Mouse (Mus musculus) layer of hippocampus, postnatal 10 days (tissue): ENCODE data around the gene Rassf3. TPM values are rescaled to one million over a fixed set of nuclear protein-coding genes. Genes with fewer than 3 reads are reported as not detected.

Experiments
- DNase-seq, 2 experiments: peaks; one replicate each; pipeline ENCODE4 v3.0.0; 2021; ENCODE audit warnings: low spot score in 2 of 2
- total RNA-seq, 2 experiments: library from RNA; stranded (reverse); gene quantifications; 2 replicates each; pipeline ENCODE4 v1.2.3; 2021

Rassf3 gene
- total RNA-seq, 2 experiments from 2014 or later: 14.3 to 15.5 TPM

DNA sequence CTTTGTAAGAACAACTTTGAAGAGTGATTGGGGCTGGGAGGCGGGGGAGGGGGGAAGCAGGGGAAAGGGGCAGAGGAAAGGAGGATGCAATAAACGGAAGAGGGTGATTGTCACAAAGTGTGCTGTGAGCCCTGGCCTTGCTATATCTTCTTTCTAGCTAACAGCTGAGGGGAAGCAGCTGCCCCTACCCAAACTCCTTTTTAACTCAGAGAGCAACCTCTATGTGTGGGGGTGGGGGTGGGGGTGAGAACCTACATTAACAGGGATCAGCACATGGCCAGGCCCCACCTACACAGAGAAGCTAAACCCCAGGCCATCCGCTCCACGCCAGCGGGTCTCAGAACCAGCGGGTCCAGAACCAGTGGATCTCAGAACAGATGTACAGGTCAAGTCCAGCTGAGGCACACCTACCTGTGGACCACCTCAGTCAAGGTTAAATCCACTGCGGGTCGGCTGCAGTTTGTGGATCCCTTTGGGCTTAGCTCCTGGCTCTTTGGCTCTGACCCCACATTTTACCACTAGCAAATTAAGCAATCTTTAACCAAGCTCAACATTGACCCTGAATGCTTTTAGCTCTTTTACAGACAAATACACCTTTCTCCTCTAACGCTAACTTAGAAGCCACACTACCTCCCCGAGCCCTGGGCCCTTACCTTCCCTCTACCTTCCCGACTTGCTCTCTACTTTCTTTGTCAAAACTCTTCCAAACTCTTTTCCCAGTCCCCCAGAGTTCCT, 64.3 kb downstream of the Rassf3 start:
- no peak for DNase-seq

DNA sequence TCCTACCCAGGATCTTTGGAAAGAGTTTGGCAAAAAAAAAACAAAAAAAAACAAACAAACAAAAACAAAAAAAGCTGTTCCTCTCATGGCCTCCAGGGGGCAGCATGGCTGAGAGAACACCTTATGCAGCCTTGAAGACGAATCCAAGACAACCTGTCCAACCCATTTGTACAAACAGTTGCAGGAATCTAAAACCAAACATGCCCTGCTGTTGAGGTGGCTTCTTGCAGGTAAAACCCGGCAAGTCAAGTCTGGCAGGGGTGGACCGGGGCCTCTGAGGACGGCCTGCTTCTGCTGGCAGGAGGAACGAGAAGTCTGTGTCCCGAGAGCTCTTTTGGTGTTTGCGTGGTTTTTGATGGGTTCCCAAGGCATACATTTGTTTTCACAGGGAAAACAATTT, 66.4 kb downstream of the Rassf3 start:
- DNase-seq: peak; percentile 32 to 46

- DNase-seq: no peak
Measured at GRCm38 (mm10) chr10:121403946-121404345, 72.2 kb downstream of the Rassf3 start.

DNA sequence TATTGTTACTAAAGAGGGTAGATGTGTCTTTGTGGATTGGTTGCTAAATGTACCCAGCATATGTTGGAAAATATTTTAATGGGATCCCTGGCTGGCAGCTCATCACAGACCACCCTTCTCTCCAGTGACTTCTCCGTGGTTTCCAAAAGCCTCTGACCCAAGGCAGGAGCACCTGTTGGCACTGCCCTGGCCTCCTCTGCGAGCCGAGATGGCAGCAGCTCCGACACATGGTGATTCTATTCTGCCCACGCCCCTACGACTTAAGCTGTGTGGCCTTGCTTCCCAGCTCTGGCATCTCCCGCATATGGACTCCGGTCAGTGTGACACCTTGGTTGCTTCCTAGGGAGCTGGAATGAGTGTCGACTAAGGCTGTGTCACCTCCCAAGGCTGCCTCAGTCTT, 73.0 kb downstream of the Rassf3 start:
- DNase-seq: no peak

- DNase-seq: no peak
Measured at GRCm38 (mm10) chr10:121401005-121401404, 75.1 kb downstream of the Rassf3 start.

GRCm38 (mm10) chr10:121398599-121398998, 77.5 kb downstream of the Rassf3 start:
- no peak for DNase-seq

DNA sequence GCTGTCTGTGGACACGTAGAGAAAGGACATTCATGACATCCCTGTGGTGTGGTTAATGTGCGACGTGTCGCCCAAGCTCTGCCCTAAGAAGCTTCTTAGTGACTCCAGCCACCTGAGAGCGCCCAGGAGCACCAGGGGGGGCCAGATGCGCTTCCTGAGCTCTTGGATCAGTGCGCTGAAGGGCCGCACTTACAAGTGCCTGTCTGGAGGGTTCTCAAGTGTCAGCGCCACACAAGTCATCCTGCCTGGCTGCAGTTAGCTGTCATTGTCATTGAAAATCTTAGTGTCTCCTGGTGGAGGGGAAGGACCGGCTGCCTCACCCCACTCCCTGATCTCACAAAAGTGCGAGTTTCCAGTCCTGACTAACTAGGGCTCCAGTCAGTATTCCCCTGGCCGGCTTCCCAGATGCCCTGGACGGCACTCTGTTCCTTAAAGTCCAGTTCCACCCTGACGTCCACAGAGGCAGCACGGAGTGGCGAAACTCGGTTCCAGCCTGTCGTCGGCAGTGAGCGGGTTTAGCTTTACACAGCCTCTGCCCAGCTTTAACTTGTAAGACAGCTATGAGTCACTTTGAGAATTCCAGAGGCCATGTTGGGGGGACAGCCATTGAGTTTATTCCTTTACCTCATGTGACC, 80.5 kb downstream of the Rassf3 start:
- no peak for DNase-seq

GRCm38 (mm10) chr10:121394789-121395325, 81.3 kb downstream of the Rassf3 start:
- DNase-seq: no peak

DNA sequence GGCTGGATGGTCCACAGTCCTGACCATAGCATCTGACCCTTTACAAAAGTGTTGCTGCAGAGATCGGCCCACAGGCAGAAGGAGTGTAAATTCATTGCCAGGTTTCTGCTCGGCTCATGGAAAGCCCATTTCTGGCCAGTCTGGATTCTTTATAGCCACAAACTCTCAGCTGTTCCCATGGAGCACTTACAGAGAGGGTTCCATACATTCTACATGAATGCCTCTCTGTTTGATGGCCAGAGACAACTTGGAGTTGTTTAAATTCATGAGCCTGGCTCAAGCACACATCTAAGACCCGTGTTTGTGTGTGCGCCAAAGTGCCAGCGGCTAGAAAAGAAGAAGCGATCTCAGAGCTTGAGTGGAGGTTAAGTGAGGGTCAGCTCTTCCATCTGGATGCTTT, 81.9 kb downstream of the Rassf3 start:
- DNase-seq: no peak

- no peak for DNase-seq
Measured at GRCm38 (mm10) chr10:121391901-121392300, 84.2 kb downstream of the Rassf3 start.

DNA sequence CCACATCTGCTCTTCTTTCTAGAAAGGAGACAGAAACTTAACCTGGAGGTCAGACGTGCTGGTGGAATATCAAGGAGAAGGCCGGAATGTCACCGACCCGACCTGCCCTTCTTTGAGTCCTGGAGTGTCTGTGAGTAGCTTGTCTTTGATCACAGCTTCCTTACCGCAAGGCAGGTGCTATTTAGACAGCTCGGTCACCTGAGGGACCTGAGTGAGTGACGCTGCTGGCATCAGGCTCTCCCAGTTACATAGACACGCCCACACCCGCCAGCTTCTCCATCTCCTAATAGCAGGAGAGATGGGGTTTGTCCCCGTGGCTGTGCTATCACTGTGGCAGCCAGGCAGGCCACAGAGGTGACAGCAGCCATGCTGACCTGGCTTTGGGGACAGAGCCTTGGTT, 85.5 kb downstream of the Rassf3 start:
- DNase-seq: no peak

GRCm38 (mm10) chr10:121386347-121386746, 89.8 kb downstream of the Rassf3 start:
- DNase-seq: no peak

DNA sequence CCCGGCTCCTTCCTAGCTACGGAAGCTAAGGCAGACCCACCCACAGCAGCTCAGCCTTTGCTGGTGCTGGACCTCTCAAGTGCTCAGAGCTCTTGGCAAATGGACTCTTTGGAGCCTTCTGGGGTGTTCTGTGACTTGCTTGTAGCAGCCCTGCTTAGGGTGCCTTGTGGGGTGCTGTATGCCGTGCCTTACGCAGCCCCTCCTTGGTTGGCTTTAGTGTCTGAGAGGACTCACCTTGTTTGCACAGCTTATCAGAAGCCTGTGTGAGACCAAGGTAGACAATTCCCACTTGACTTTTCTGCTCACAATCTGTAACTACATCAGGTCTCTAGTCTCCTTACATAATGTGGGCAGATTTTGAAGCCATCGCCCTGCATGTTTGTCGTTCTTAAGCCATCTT, 90.5 kb downstream of the Rassf3 start:
- no peak for DNase-seq

GRCm38 (mm10) chr10:121384710-121385109, 91.4 kb downstream of the Rassf3 start:
- DNase-seq: no peak

GRCm38 (mm10) chr10:121381280-121381679, 94.9 kb downstream of the Rassf3 start:
- no peak for DNase-seq

DNA sequence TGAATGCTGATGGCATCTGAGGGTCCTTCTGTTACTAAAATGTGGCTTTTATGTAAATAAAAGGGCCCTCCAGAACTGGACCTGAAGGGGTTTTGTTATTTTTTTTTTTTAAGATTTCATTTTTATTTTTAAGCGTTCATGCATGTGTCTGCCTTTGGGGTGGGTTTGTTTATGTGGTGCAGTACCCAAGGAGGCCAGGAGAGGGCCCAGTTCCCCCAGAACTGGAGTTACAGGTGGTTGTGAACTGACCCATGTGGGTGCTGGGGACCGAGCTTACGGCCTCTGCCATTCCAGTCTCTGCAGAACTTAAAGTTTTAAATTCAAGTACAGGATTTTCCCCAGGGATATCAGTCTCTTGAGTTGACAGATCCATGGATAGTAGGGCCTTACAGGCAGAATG, 96.8 kb downstream of the Rassf3 start:
- DNase-seq: no peak

- DNase-seq: no peak
Measured at GRCm38 (mm10) chr10:121376530-121377271, 99.4 kb downstream of the Rassf3 start.

GRCm38 (mm10) chr10:121375649-121376493, 100.3 kb downstream of the Rassf3 start:
- DNase-seq: no peak

DNA sequence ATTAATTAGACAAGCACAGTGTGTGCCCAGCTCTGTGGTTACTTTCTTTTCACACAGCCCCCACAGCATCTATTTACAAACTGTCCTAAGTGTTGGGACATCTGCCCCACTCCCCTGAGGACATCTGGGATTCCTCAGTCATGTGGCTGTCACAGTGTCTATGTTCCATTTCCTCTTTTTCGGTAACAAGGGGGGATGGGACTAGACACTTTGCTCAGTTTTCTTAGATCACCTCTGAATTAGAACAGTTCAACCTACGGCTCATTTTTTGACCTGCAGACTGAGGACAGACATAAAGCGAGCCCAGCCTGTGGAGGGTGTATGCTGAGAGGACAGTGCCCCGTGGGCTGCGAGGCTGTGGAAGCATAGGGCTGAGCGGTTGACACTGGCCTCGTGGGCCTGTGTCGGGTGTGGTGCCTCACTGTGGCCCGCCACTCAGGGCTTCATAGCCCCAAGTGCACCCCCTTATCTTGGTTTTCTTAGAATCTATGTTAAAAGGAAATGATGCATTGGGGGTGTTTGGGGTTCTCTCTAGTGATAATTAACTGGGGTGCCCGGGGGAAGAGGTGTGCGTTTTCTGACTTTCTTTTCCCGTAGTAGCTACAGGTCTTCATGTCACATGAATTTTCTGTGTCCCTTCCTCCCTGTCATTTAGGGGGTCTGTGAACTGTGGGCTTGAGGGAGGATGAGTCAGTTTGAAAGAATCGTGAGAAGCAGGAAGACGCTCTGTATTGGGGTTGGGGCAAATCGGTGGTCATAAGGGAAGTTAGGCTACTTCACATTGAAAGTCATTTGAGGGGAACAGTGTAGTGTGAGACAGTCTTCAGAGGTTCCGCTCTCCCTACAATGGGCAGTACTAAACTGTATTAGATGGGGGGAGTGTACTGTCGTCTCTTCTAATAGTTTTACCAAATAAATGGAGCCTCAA, 101.2 kb downstream of the Rassf3 start:
- DNase-seq: no peak

DNA sequence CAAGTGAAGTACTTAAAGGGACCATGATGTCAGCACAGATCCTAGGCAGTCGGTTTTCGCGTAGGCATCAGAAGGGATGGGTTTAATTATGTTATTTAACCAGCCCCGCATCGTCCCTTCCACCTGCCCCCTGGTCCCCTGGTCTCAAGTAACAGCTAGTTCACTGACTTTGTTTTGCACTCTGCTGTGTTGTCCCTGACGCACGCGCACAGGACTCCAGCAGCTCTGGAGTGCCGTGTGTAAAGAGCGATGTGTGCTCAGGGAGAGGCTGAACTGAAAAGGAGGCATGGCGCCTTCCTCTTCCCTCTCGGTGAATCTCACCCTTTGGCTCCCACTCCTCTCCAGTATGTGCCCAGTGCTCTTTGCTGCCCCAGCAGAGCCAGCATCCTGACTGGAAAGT, 102.1 kb downstream of the Rassf3 start:
- DNase-seq: no peak
